Mouse (Mus musculus): Measurements from ENCODE around the gene Tns1.

GRCm38 (mm10) chr1:74077353-74077752 lies 46.9 kb downstream of the Tns1 start:
- no peak for TF ChIP-seq GATA1 (IDR thresholded peaks at IDR 0.05; ENCODE audit: borderline replicate concordance, low read length)
- TF ChIP-seq FLI1 (IDR thresholded peaks at IDR 0.05; ENCODE audit: low read length): no peak

All from megakaryocyte, embryonic 14.5 days (primary cell).